Mouse (Mus musculus): ENCODE results near the gene St5. TPM values are rescaled to one million over a fixed set of nuclear protein-coding genes. Genes with fewer than 3 reads are reported as not detected.

Gene St5
- polyA plus RNA-seq, 1 experiment from 2014 or later, result 23.4 TPM

DNA sequence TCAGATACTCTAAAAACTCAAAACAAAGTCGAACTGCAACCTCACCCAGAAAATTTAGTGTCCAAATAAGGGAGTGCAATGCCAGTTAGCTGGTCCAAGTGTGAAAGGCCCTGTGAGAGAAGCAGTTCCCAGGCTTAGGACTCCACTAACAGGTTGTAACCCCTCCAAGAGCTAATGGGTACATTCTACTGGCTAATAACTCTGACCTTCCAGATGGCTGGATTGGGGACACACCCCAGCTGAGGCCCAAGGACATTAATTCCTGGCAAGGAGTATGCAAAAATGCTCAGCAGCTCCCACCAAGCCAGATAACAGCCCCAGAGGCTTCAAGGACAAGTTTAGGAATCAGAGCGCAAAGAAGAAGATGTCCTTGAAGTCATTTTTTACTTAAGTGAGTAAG lies 112.8 kb downstream of the St5 start:
- no peak for DNase-seq (ENCODE audit: low spot score)
- no peaks in the 10 kb centered on the region for H3K4me1 ChIP-seq (replicated peaks; ENCODE audit: control insufficient read depth, insufficient read depth, low read length)

DNA sequence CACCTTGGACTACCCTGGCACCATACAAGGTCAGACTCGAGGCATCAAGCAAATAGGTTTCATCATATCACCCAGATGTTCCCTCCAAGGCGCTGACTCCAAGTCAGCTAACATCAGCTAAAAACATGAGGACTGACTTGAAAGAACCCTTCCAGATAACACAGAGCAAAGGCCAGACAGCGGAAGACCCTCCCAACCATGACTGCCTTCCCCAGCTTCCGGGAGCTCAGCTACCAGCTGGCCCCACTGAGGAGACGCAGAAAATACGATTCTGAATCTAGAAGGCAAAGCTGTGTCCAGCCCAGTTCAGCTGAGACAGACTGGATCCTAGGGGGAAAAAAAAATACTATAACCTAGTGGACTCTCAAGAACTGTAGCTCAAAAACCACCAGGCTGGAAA lies 114.4 kb downstream of the St5 start:
- Histone ChIP-seq H3K4me1 (replicated peaks; ENCODE audit: control insufficient read depth, insufficient read depth, low read length) (no peaks in the 10 kb centered on the region), H3K27me3 (ENCODE audit: control insufficient read depth, insufficient read depth, low read length) (no peaks in the 10 kb centered on the region), H3K4me2 (replicated peaks) (no peak overlapping the region), H3K36me3 (replicated peaks; ENCODE audit: control insufficient read depth, insufficient read depth) (no peaks in the 10 kb centered on the region), H3K9ac (no peak overlapping the region), H3K27ac (no peak overlapping the region), H3K4me3 (replicated peaks; ENCODE audit: low read length) (no peak overlapping the region), H3K9me3 (ENCODE audit: control insufficient read depth, low read length) (no peaks in the 10 kb centered on the region)
- DNase-seq (ENCODE audit: low spot score) (no peak), ATAC-seq (ENCODE audit: low FRiP score) (no peak)
- WGBS, result 84% methylated on average over 6 of the region's 6 CpGs

More for the DNA sequence above, 112.8 kb downstream of the St5 start:
- Histone ChIP-seq H3K4me2 (replicated peaks) (no peak overlapping the region), H3K27me3 (ENCODE audit: control insufficient read depth, insufficient read depth, low read length) (no peaks in the 10 kb centered on the region), H3K9me3 (ENCODE audit: control insufficient read depth, low read length) (no peaks in the 10 kb centered on the region), H3K9ac (no peak overlapping the region), H3K4me3 (replicated peaks; ENCODE audit: low read length) (no peak overlapping the region), H3K36me3 (replicated peaks; ENCODE audit: control insufficient read depth, insufficient read depth) (no peaks in the 10 kb centered on the region), H3K27ac (no peak overlapping the region)
- no peak for ATAC-seq (ENCODE audit: low FRiP score)
- WGBS, result 90% methylated on average over 2 of the region's 2 CpGs

DNA sequence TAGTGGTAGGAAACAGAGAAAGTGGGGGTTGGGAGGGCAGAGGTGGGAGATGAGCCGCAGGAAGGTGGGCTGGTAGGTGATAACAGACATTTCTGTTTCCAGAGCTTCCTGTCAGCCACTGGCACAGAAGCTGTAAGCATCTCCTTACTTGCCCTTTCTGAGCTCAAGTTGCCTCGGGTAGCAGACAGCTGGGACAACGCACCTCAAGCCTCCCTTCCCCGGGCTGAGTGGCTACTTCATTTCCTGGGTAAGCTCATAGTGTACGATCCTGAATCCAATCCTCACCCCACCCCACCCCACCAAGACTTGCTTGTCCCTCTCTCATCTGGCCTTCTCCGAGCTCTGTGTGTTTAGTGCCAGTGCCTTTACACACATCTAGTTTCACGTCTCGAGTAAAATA lies 115.3 kb downstream of the St5 start:
- Histone ChIP-seq H3K27ac (no peak overlapping the region), H3K4me3 (replicated peaks; ENCODE audit: low read length) (no peak overlapping the region), H3K4me2 (replicated peaks) (no peak overlapping the region), H3K4me1 (replicated peaks; ENCODE audit: control insufficient read depth, insufficient read depth, low read length) (no peaks in the 10 kb centered on the region), H3K9ac (no peak overlapping the region), H3K27me3 (ENCODE audit: control insufficient read depth, insufficient read depth, low read length) (no peaks in the 10 kb centered on the region), H3K9me3 (ENCODE audit: control insufficient read depth, low read length) (no peaks in the 10 kb centered on the region), H3K36me3 (replicated peaks; ENCODE audit: control insufficient read depth, insufficient read depth) (no peaks in the 10 kb centered on the region)
- WGBS, result 92% methylated on average over 8 of the region's 8 CpGs
- DNase-seq (ENCODE audit: low spot score) (no peak), ATAC-seq (ENCODE audit: low FRiP score) (no peak)

DNA sequence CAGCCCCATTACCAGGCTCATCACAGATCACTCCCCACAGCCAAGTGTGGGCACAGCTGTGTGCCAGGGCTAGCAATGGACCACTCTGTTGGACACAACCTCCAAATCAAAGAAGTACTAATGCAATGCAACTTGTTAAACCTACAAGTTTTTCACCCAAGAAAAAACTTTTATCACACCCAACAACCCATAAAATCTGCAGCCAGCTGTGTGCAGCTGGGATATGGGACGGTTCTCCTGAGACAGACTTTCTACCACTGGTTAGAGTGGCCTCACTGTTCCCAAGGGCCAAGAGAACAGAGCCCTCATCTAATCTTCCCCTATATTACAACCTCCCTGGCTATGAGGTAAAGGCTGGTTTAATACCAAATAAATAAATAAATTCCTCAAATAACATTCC lies 118.9 kb downstream of the St5 start:
- H3K4me1 ChIP-seq (replicated peaks; ENCODE audit: control insufficient read depth, insufficient read depth, low read length), result peaks cover 7% of the 10 kb centered on the region
- 87% methylated on average over 1 of the region's 1 CpGs for WGBS
- ATAC-seq (ENCODE audit: low FRiP score) (no peak), DNase-seq (ENCODE audit: low spot score) (no peak)
- H3K27ac ChIP-seq, result no peak overlapping the region
- H3K4me3 ChIP-seq (replicated peaks; ENCODE audit: low read length), result no peak overlapping the region
- no peaks in the 10 kb centered on the region for H3K9me3 ChIP-seq (ENCODE audit: control insufficient read depth, low read length)
- H3K9ac ChIP-seq, result no peak overlapping the region
- no peaks in the 10 kb centered on the region for H3K27me3 ChIP-seq (ENCODE audit: control insufficient read depth, insufficient read depth, low read length)
- no peaks in the 10 kb centered on the region for H3K36me3 ChIP-seq (replicated peaks; ENCODE audit: control insufficient read depth, insufficient read depth)
- no peak overlapping the region for H3K4me2 ChIP-seq (replicated peaks)

DNA sequence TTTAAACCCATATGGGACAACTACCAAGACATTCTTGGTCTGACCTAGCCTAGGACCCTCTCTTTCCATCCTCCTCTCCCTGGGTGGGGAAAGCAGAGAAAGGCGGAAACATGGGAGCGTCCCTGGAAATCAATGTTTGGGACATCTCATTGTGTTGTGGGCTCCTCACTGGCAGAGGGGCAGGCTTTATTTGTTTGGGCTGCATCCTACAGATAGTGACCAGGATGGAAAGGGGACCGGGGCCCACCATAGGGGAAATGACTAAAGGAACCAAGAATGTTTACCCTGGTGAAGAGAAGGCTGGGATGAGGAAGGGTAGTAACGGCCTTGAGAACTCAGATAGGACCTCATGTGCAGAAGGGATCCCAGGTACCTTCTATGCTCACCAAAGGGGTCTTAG lies 122.9 kb downstream of the St5 start:
- Histone ChIP-seq H3K27me3 (ENCODE audit: control insufficient read depth, insufficient read depth, low read length) (no peaks in the 10 kb centered on the region), H3K9ac (no peak overlapping the region), H3K9me3 (ENCODE audit: control insufficient read depth, low read length) (no peaks in the 10 kb centered on the region), H3K4me3 (replicated peaks; ENCODE audit: low read length) (no peak overlapping the region), H3K27ac (peak overlapping the region; percentile 57), H3K4me2 (replicated peaks) (no peak overlapping the region), H3K4me1 (replicated peaks; ENCODE audit: control insufficient read depth, insufficient read depth, low read length) (peaks cover 24% of the 10 kb centered on the region), H3K36me3 (replicated peaks; ENCODE audit: control insufficient read depth, insufficient read depth) (no peaks in the 10 kb centered on the region)
- no peak for DNase-seq (ENCODE audit: low spot score)
- 57% methylated on average over 4 of the region's 4 CpGs for WGBS
- no peak for ATAC-seq (ENCODE audit: low FRiP score)

DNA sequence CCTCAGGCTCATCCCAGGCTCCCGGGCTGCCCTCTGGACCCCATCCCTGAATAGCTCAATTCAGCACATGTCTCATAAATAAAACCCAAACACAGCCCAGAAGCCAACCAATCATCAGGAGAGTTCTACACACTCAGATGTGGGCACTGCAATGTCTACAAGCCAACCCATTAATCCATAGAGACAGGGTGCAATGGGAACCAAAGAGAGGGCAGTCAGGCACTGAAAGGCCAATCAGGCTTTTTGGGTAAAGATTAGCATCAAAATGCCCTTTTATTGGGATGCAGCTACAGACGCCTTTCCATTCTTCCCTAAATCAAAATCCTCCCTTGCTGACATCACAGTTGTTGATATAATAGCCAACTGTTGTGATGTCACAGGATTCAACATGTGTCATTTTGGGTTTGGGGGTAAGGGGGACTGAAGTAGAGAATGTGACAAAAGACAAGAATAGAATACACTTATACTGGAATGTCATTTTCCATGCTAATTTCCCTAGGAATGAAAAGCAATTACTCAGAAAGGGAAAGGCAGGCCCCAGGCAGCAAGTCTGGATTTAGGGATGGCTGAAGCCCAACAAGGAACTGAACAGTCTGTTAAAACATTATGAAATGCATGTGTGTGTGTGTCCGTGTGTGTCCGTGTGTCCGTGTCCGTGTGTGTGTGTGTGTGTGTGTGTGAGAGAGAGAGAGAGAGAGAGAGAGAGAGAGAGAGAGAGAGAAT lies 123.7 kb downstream of the St5 start:
- DNase-seq (ENCODE audit: low spot score), result no peak
- H3K27me3 ChIP-seq (ENCODE audit: control insufficient read depth, insufficient read depth, low read length), result no peaks in the 10 kb centered on the region
- ATAC-seq (ENCODE audit: low FRiP score), result peak; percentile 87

DNA sequence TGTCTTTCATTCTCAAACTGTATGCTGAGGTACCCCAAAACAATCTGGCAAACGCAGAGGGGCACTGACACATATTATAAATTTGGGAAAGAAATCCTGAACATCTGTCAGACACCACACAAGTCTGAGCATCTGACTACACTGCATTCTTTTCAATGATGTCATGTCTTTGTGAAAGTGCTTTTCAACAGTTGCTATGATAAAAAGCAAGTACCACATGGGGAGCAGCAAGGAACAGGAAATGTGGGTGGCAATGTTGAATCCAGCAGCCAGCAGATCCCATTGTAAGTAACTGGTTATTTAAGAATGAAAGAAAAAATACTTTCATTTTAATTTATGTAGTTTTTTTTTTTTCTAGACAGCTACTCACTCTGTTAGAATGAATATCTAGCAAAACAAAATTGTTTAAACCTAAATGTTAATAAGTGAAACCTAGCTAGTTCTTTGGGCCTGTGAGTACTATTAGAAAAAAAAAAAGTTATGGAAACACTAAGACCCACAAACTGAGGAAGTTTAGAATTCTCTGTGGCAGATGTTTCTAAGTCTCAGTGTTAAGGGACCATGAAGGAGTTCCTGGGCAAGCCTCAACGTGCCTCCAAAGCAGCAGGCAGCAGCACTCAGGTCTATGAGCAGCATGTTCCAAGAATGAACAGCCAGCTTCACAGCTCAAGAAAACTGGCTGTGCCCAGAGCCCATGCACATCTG lies 124.4 kb downstream of the St5 start:
- ATAC-seq (ENCODE audit: low FRiP score) (no peak), DNase-seq (ENCODE audit: low spot score) (no peak)
- Histone ChIP-seq H3K4me3 (replicated peaks; ENCODE audit: low read length) (no peak overlapping the region), H3K4me1 (replicated peaks; ENCODE audit: control insufficient read depth, insufficient read depth, low read length) (peaks cover 27% of the 10 kb centered on the region), H3K9me3 (ENCODE audit: control insufficient read depth, low read length) (no peaks in the 10 kb centered on the region), H3K9ac (no peak overlapping the region), H3K27ac (peak overlapping the region; percentile 43), H3K4me2 (replicated peaks) (no peak overlapping the region), H3K27me3 (ENCODE audit: control insufficient read depth, insufficient read depth, low read length) (no peaks in the 10 kb centered on the region), H3K36me3 (replicated peaks; ENCODE audit: control insufficient read depth, insufficient read depth) (no peaks in the 10 kb centered on the region)
- 33% methylated on average over 2 of the region's 2 CpGs for WGBS

More for the DNA sequence above, 123.7 kb downstream of the St5 start:
- H3K9me3 ChIP-seq (ENCODE audit: control insufficient read depth, low read length), result no peaks in the 10 kb centered on the region
- H3K4me2 ChIP-seq (replicated peaks), result no peak overlapping the region
- peaks cover 27% of the 10 kb centered on the region for H3K4me1 ChIP-seq (replicated peaks; ENCODE audit: control insufficient read depth, insufficient read depth, low read length)
- no peaks in the 10 kb centered on the region for H3K36me3 ChIP-seq (replicated peaks; ENCODE audit: control insufficient read depth, insufficient read depth)
- H3K4me3 ChIP-seq (replicated peaks; ENCODE audit: low read length), result no peak overlapping the region
- H3K27ac ChIP-seq, result peak overlapping the region; percentile 57
- H3K9ac ChIP-seq, result no peak overlapping the region
- WGBS, result 32% methylated on average over 6 of the region's 6 CpGs

DNA sequence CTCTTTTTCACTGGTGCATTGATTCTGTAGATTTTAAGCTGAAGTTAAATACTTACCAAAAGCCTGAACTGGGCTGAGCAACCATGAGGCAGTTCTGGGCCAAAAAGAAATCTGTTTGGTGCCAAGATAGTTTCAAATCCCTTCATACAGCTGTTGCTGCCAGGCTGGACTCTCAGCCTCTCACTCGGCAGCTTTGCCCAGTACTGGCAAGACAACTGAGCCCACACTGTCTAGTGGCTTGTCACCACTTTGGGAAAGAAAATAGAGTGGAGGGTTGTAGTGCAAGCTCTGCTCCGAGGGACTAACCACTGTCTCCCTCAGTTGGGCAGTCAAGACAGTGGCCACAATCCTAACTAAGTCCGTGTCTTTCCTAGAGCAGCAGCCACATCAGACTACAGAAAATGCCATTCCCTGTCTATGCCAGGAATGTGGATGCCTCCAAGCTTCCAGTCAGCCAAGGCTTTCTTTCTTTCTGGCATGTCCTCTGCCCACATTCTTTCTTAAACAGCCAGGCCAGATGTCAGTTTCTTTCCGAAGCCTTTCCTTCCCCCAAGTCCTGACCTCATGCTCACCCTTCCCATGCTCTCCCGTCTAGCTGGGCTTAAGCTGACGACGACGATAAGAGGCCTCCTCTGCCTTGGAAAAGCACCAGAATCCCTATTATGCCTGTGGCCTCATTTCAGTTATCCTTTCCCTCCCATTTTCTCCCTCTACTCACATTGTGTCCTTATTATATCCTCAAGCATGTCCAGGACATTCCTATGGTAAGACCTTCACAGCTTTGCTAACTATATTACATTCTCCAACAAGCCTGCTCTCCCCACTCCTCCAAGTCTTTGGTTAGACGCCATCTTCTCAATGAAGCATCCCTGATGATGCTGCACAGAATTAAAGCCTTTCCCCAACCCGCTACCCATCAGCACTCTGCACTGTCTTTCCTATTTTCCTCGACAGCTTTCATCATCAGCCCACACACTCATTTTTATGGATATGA lies 126.8 kb downstream of the St5 start:
- ATAC-seq (ENCODE audit: low FRiP score), result 0 out of 2 replicates have a peak, but pooled peaks have one; percentile 10
- 53% methylated on average over 11 of the region's 11 CpGs for WGBS
- H3K4me2 ChIP-seq (replicated peaks), result no peak overlapping the region

DNA sequence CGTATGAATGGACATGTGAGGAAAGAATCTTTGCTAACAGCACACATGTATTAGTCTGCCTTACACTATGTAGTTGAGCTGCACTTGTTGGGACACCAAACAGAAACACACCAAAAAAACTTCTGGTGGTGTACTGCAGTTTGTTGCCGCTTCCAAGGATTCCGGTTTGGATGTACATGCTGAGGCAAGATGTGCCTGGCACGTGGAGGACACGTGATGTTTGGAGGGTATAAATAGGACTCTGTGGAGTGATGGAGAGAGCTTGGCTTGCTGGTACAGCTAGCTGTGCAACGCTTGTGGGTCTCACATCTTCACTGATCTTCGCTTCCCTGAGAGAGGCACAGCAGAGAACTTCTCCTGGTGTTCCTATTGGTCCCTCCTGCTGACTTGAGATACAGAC lies 129.2 kb downstream of the St5 start:
- Histone ChIP-seq H3K36me3 (replicated peaks; ENCODE audit: control insufficient read depth, insufficient read depth) (no peaks in the 10 kb centered on the region), H3K4me1 (replicated peaks; ENCODE audit: control insufficient read depth, insufficient read depth, low read length) (peaks cover 17% of the 10 kb centered on the region; the same call in 1 of the 2 replicates), H3K4me3 (replicated peaks; ENCODE audit: low read length) (no peak overlapping the region), H3K27ac (no peak overlapping the region), H3K9me3 (ENCODE audit: control insufficient read depth, low read length) (no peaks in the 10 kb centered on the region), H3K4me2 (replicated peaks) (no peak overlapping the region), H3K27me3 (ENCODE audit: control insufficient read depth, insufficient read depth, low read length) (no peaks in the 10 kb centered on the region), H3K9ac (no peak overlapping the region)
- ATAC-seq (ENCODE audit: low FRiP score) (no peak), DNase-seq (ENCODE audit: low spot score) (no peak)
- WGBS, result 95% methylated on average over 7 of the region's 7 CpGs

More for the DNA sequence above, 126.8 kb downstream of the St5 start:
- H3K36me3 ChIP-seq (replicated peaks; ENCODE audit: control insufficient read depth, insufficient read depth), result no peaks in the 10 kb centered on the region
- H3K4me1 ChIP-seq (replicated peaks; ENCODE audit: control insufficient read depth, insufficient read depth, low read length), result peaks cover 27% of the 10 kb centered on the region
- no peak for DNase-seq (ENCODE audit: low spot score)
- peak overlapping the region; percentile 3; the same call in 1 of the 2 replicates for H3K27ac ChIP-seq
- H3K4me3 ChIP-seq (replicated peaks; ENCODE audit: low read length), result no peak overlapping the region
- H3K9ac ChIP-seq, result no peak overlapping the region
- no peaks in the 10 kb centered on the region for H3K9me3 ChIP-seq (ENCODE audit: control insufficient read depth, low read length)
- no peaks in the 10 kb centered on the region for H3K27me3 ChIP-seq (ENCODE audit: control insufficient read depth, insufficient read depth, low read length)

Data from hindbrain, embryonic 14.5 days (tissue).